Mouse (Mus musculus) liver, embryonic 14.5 days (tissue): ENCODE results near the gene Ltbp1. TPM values are rescaled to one million over a fixed set of nuclear protein-coding genes. Genes with fewer than 3 reads are reported as not detected.

ENCODE experiments used
- ATAC-seq: fragments of 200-750 bp; cut with Nextera tagmentation; 2 replicates; pipeline ENCODE4 v1.8.0; 2017; ENCODE audit warnings: moderate number of reproducible peaks, mild to moderate bottlenecking, moderate library complexity; ENCODE audit not compliant: insufficient read depth
- DNase-seq, 3 experiments: peaks; one replicate each; pipeline ENCODE4 v3.0.0-alpha.2; 2012 to 2013; ENCODE audit warnings: low read depth in 3 of 3, low spot score in 3 of 3
- H3K27ac ChIP-seq: fragments of 300-500 bp; sonication (generic); 2 replicates; pipeline ENCODE4 v1.5.1; 2014; ENCODE audit warnings: moderate library complexity, mild to moderate bottlenecking, control low read depth, inconsistent platforms
- H3K27me3 ChIP-seq: fragments of 300-500 bp; sonication (generic); 2 replicates; pipeline ENCODE4 v1.6.1; 2014; ENCODE audit warnings: mild to moderate bottlenecking, low read length, moderate library complexity; ENCODE audit not compliant: control insufficient read depth, insufficient read depth
- H3K36me3 ChIP-seq: fragments of 300-500 bp; sonication (generic); replicated peaks from 2 replicates; pipeline ENCODE4 v1.6.1; 2014; ENCODE audit warnings: low read depth; ENCODE audit not compliant: control insufficient read depth, insufficient read depth
- H3K4me1 ChIP-seq, 2 experiments: fragments of 200-500 bp in 1 of 2; fragments of 300-500 bp in 1 of 2; sonication (generic) in 1 of 2; replicated peaks; 2 replicates each; pipeline ENCODE4 v1.6.1; 2012 to 2014; ENCODE audit warnings: antibody characterized with exemption in 1 of 2, inconsistent platforms in 1 of 2, low read length in 1 of 2; ENCODE audit not compliant: control insufficient read depth in 2 of 2, insufficient read depth in 2 of 2
- H3K4me2 ChIP-seq: fragments of 300-500 bp; sonication (generic); 2 replicates; pipeline ENCODE4 v1.6.1; 2014; ENCODE audit warnings: low read depth, mild to moderate bottlenecking, control low read depth, moderate library complexity
- H3K4me3 ChIP-seq, 2 experiments: fragments of 200-500 bp in 1 of 2; fragments of 300-500 bp in 1 of 2; sonication (generic) in 1 of 2; 2 replicates each; pipeline ENCODE4 v1.5.1; 2012 to 2014; ENCODE audit warnings: low read depth in 2 of 2, low read length in 2 of 2, mild to moderate bottlenecking in 2 of 2, control low read depth in 1 of 2, inconsistent platforms in 1 of 2, moderate library complexity in 1 of 2; ENCODE audit not compliant: insufficient read depth in 1 of 2
- H3K9ac ChIP-seq: fragments of 300-500 bp; sonication (generic); replicated peaks from 2 replicates; pipeline ENCODE4 v1.6.1; 2014; ENCODE audit warnings: mild to moderate bottlenecking, control low read depth, moderate library complexity
- H3K9me3 ChIP-seq: fragments of 300-500 bp; sonication (generic); 2 replicates; pipeline ENCODE4 v1.6.1; 2016; ENCODE audit warnings: low read length, mixed read lengths; ENCODE audit not compliant: control insufficient read depth
- CTCF ChIP-seq: IDR thresholded peaks from 2 replicates; pipeline ENCODE4 v1.5.1; 2016; ENCODE audit warnings: antibody characterized with exemption, low read depth, control low read depth
- EP300 ChIP-seq: IDR thresholded peaks from 2 replicates; pipeline ENCODE4 v1.6.1; 2016; ENCODE audit warnings: antibody characterized with exemption, low read depth
- WGBS: fragments of 180-500 bp; shearing (Covaris S2); extraction: QIAGEN DNeasy Blood & Tissue Kit; methylation state at CpG from one replicate; pipeline ENCODE4 v1.1.7; 2014; ENCODE audit not compliant: insufficient replicate concordance; 5-methylcytosine and 5-hydroxymethylcytosine counted together
- polyA plus RNA-seq, 2 experiments: library from polyadenylated mRNA; depleted of rRNA in 1 of 2; stranded (reverse) in 1 of 2; unstranded in 1 of 2; fragments of >200 nt; fragmentation: Nextera tagmentation in 1 of 2; extraction: Ambion mirVana in 1 of 2; gene quantifications; 2 replicates each; pipeline versions ENCODE4 v1.2.1 to v1.2.3; 2012 to 2014

Gene Ltbp1
- polyA plus RNA-seq, 2 experiments, result 1.9 to 2.2 TPM

GRCm38 (mm10) chr17:75153088-75153487, 147.7 kb downstream of the Ltbp1 start:
- no peak for DNase-seq
- H3K27me3 ChIP-seq, result no peaks in the 10 kb centered on the region
- no peak overlapping the region for H3K4me3 ChIP-seq
- H3K9ac ChIP-seq, result no peak overlapping the region
- no peaks in the 10 kb centered on the region; a peak in 1 of 4 replicates for H3K4me1 ChIP-seq
- no peaks in the 10 kb centered on the region for H3K9me3 ChIP-seq
- 55% methylated on average over 6 of the region's 6 CpGs for WGBS
- H3K27ac ChIP-seq, result no peak overlapping the region
- H3K36me3 ChIP-seq, result no peaks in the 10 kb centered on the region
- no peak for ATAC-seq
- TF ChIP-seq CTCF (no peak), EP300 (no peak)
- no peak overlapping the region for H3K4me2 ChIP-seq

DNA sequence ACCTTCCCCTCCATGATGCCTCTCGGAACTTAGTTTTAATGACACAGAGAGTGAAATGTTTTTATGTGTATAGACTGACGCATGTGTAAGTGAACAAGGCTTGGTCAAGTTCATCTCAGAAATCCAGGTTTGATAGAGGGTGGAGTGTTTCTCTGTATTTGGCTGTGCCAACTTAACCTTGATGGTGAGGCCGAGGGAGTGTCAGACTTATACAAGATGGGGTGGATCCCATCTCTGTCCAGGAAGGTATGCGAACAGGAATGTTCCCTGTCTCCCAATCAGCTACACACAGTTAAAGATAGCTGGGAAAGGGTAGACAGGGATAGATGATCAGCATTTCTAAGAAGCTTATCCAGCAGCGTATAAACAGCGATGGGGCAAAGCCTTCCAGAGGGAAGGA, 153.0 kb downstream of the Ltbp1 start:
- H3K4me2 ChIP-seq, result no peak overlapping the region
- TF ChIP-seq CTCF (no peak), EP300 (no peak)
- no peak overlapping the region for H3K9ac ChIP-seq
- no peaks in the 10 kb centered on the region for H3K36me3 ChIP-seq
- H3K27ac ChIP-seq, result no peak overlapping the region
- no peaks in the 10 kb centered on the region for H3K9me3 ChIP-seq
- no peaks in the 10 kb centered on the region for H3K27me3 ChIP-seq
- no peak for ATAC-seq
- H3K4me3 ChIP-seq, result no peak overlapping the region
- peaks cover 0 to 15% of the 10 kb centered on the region in 2 experiments; a peak in 3 of 4 replicates for H3K4me1 ChIP-seq
- 76% methylated on average over 6 of the region's 6 CpGs for WGBS
- no peak for DNase-seq

GRCm38 (mm10) chr17:75159066-75159787, 153.9 kb downstream of the Ltbp1 start:
- 21% methylated on average over 8 of the region's 8 CpGs for WGBS
- TF ChIP-seq CTCF (no peak), EP300 (peak; percentile 74)
- no peak overlapping the region for H3K27ac ChIP-seq
- H3K9me3 ChIP-seq, result no peaks in the 10 kb centered on the region
- no peaks in the 10 kb centered on the region for H3K27me3 ChIP-seq
- DNase-seq (peak in 1 of 3 experiments; percentile 27), ATAC-seq (peak; percentile 90)
- no peak overlapping the region for H3K4me3 ChIP-seq
- no peaks in the 10 kb centered on the region for H3K36me3 ChIP-seq
- H3K9ac ChIP-seq, result no peak overlapping the region
- H3K4me2 ChIP-seq, result 0 out of 2 replicates have a peak overlapping the region, but pooled peaks have one; percentile 2
- peaks cover 0 to 15% of the 10 kb centered on the region in 2 experiments; a peak in 3 of 4 replicates for H3K4me1 ChIP-seq

DNA sequence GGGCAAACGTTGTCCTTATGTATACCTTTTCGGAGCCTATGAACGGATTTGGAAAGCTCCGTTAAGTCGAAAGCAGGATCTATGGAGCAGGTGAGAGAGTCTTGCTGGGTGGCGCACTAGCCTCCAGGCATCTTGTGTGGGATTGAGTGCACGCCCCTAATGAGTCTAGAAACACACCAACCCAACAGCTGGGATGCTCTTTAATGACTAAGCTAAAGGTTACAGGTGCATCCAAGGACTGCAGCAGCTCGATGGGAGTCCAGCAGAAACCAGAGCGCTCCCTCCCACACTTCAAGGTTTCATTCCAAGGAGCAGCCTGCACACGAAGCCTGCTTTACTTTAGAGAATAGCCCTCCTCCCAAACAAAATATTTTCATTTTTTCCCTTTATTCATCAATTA, 155.7 kb downstream of the Ltbp1 start:
- ATAC-seq (no peak), DNase-seq (no peak)
- no peak overlapping the region for H3K4me2 ChIP-seq
- H3K36me3 ChIP-seq, result no peaks in the 10 kb centered on the region
- no peak overlapping the region for H3K9ac ChIP-seq
- no peak overlapping the region for H3K27ac ChIP-seq
- no peak for TF ChIP-seq CTCF
- no peak for TF ChIP-seq EP300
- no peak overlapping the region for H3K4me3 ChIP-seq
- WGBS, result 77% methylated on average over 10 of the region's 10 CpGs
- no peaks in the 10 kb centered on the region for H3K9me3 ChIP-seq
- H3K27me3 ChIP-seq, result no peaks in the 10 kb centered on the region
- peaks cover 0 to 15% of the 10 kb centered on the region in 2 experiments; a peak in 3 of 4 replicates for H3K4me1 ChIP-seq

GRCm38 (mm10) chr17:75161931-75162330, 156.6 kb downstream of the Ltbp1 start:
- 71% methylated on average over 4 of the region's 4 CpGs for WGBS

More at GRCm38 (mm10) chr17:75161931-75162330, 156.6 kb downstream of the Ltbp1 start:
- Histone ChIP-seq H3K27me3 (no peaks in the 10 kb centered on the region), H3K9me3 (no peaks in the 10 kb centered on the region), H3K36me3 (no peaks in the 10 kb centered on the region), H3K4me1 (peaks cover 0 to 15% of the 10 kb centered on the region in 2 experiments; a peak in 3 of 4 replicates), H3K27ac (no peak overlapping the region), H3K4me3 (no peak overlapping the region), H3K4me2 (no peak overlapping the region), H3K9ac (no peak overlapping the region)
- ATAC-seq (no peak), DNase-seq (no peak)
- TF ChIP-seq EP300 (no peak), CTCF (no peak)
